Mouse (Mus musculus) embryonic facial prominence, embryonic 11.5 days (tissue): ENCODE measurements around the gene Chd4. TPM values are rescaled to one million over a fixed set of nuclear protein-coding genes. Genes with fewer than 3 reads are reported as not detected.
A peak's percentile ranks its signal among the peaks of the same experiment; 100 is the strongest.

Experiments
- ATAC-seq: fragments of 200-750 bp; cut with Nextera tagmentation; replicated peaks from 2 replicates; pipeline ENCODE4 v1.8.0; 2017; ENCODE audit warnings: low read depth; ENCODE audit not compliant: insufficient number of reproducible peaks, low FRiP score, low TSS enrichment
- DNase-seq: peaks from one replicate; pipeline ENCODE4 v3.0.0-alpha.2; 2015; ENCODE audit warnings: low spot score
- H3K27ac ChIP-seq: fragments of 300-500 bp; sonication (generic); replicated peaks from 2 replicates; pipeline ENCODE4 v1.5.1; 2014; ENCODE audit warnings: mild to moderate bottlenecking, low read depth, low read length, control low read depth
- H3K27me3 ChIP-seq: fragments of 300-500 bp; sonication (generic); 2 replicates; pipeline ENCODE4 v1.6.1; 2014; ENCODE audit warnings: mild to moderate bottlenecking, low read length, moderate library complexity, mixed read lengths; ENCODE audit not compliant: control insufficient read depth, insufficient read depth
- H3K36me3 ChIP-seq: fragments of 300-500 bp; sonication (generic); replicated peaks from 2 replicates; pipeline ENCODE4 v1.6.1; 2014; ENCODE audit warnings: low read depth, mild to moderate bottlenecking, low read length, moderate library complexity, mixed read lengths; ENCODE audit not compliant: control insufficient read depth, insufficient read depth
- H3K4me1 ChIP-seq: fragments of 300-500 bp; sonication (generic); 2 replicates; pipeline ENCODE4 v1.6.1; 2014; ENCODE audit warnings: low read length, mixed read lengths; ENCODE audit not compliant: control insufficient read depth, insufficient read depth
- H3K4me2 ChIP-seq: fragments of 300-500 bp; sonication (generic); 2 replicates; pipeline ENCODE4 v1.6.1; 2014; ENCODE audit warnings: low read depth, mild to moderate bottlenecking, control low read depth, low read length, moderate library complexity
- H3K4me3 ChIP-seq: fragments of 300-500 bp; sonication (generic); 2 replicates; pipeline ENCODE4 v1.5.1; 2014; ENCODE audit warnings: low read depth, low read length, control low read depth
- H3K9ac ChIP-seq: fragments of 300-500 bp; sonication (generic); replicated peaks from 2 replicates; pipeline ENCODE4 v1.6.1; 2014; ENCODE audit warnings: mild to moderate bottlenecking, control low read depth, low read length
- H3K9me3 ChIP-seq: fragments of 300-500 bp; sonication (generic); replicated peaks from 2 replicates; pipeline ENCODE4 v1.6.1; 2016; ENCODE audit warnings: mild to moderate bottlenecking, low read length, inconsistent platforms, mixed read lengths; ENCODE audit not compliant: control insufficient read depth
- WGBS: fragments of 180-500 bp; shearing (Covaris S2); extraction: QIAGEN DNeasy Blood & Tissue Kit; methylation state at CpG from one replicate; pipeline ENCODE4 v1.1.7; 2014; 5-methylcytosine and 5-hydroxymethylcytosine counted together
- polyA plus RNA-seq: library from polyadenylated mRNA; unstranded; fragments of >200 nt; fragmentation: Nextera tagmentation; extraction: Ambion mirVana; gene quantifications from 2 replicates; pipeline ENCODE4 v1.2.1, GENCODE M21; 2014

The Chd4 gene
- polyA plus RNA-seq, 1 experiment from 2014 or later: 93.2 TPM

DNA sequence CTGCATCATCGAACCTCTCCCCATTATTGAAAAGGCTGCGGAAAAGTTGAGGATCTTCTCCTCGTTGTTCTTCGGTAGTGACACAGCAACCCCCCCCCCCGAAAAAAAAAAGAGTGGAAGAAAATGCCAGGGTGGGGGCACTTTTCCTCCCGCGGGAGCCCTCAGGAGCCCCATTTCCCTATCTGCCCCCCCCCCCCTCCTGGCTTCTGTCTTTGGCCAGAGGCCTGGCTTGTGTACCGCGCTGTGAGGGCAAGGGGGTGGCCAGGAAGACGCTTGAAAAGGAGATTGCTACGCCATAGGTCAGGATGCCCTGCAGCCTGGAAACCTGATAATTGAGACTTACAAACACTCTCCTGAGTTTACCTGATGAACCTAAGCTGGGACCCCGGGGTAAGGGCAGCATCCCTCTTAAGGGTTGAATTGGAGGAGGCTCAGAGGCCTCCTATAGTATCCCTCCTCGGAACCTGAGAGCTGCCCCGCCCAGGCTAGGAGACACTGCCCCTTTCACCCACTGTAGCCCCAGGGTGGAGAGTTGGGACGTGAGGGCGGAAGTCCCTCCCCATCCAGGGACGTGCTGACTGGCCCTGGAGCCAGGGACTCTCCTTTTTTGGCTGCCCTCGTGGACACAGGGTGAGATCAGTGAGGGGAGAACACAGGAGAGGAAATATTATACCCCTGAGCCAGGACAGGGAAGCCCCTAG lies 70.4 kb downstream of the Chd4 start, which contains the start of gene Gapdh:
Gene Gapdh, minus strand, starts transcription at position 417 of the 701 bp plus-strand sequence.
- peaks cover 13% of the 10 kb centered on the region for H3K4me1 ChIP-seq
- 0% methylated on average over 18 of the region's 18 CpGs for WGBS
- peak within 1 kb of the TSS; percentile 98 for H3K9ac ChIP-seq
- H3K4me3 ChIP-seq: peak within 1 kb of the TSS; percentile 90
- ATAC-seq: peak; percentile 40
- H3K9me3 ChIP-seq: no peaks in the 10 kb centered on the region
- H3K36me3 ChIP-seq: peaks cover 23% of the 10 kb centered on the region
- peak; percentile 73 for DNase-seq
- peak within 1 kb of the TSS; percentile 87 for H3K27ac ChIP-seq
- peak within 1 kb of the TSS; percentile 83 for H3K4me2 ChIP-seq
- H3K27me3 ChIP-seq: no peaks in the 10 kb centered on the region

GRCm38 (mm10) chr6:125166861-125167650 lies 71.3 kb downstream of the Chd4 start:
- peaks cover 13% of the 10 kb centered on the region for H3K4me1 ChIP-seq

GRCm38 (mm10) chr6:125168086-125168485 lies 72.3 kb downstream of the Chd4 start:
- Histone ChIP-seq H3K4me1 (peaks cover 13% of the 10 kb centered on the region), H3K27ac (no peak overlapping the region), H3K4me3 (no peak overlapping the region), H3K9ac (no peak overlapping the region), H3K36me3 (peaks cover 40% of the 10 kb centered on the region), H3K9me3 (no peaks in the 10 kb centered on the region), H3K27me3 (no peaks in the 10 kb centered on the region), H3K4me2 (no peak overlapping the region)
- no peak for ATAC-seq
- WGBS: 89% methylated on average over 14 of the region's 14 CpGs
- DNase-seq: no peak

More at GRCm38 (mm10) chr6:125166861-125167650, 71.3 kb downstream of the Chd4 start:
- H3K27ac ChIP-seq: peak overlapping the region; percentile 85
- H3K4me2 ChIP-seq: peak overlapping the region; percentile 68
- peak overlapping the region; percentile 90; the same call in 1 of the 2 replicates for H3K4me3 ChIP-seq
- 0 out of 2 replicates have a peak, but pooled peaks have one; percentile 6 for ATAC-seq
- DNase-seq: peak; percentile 36
- no peaks in the 10 kb centered on the region for H3K9me3 ChIP-seq
- peak overlapping the region; percentile 22; the same call in 1 of the 2 replicates for H3K9ac ChIP-seq
- H3K27me3 ChIP-seq: no peaks in the 10 kb centered on the region
- 21% methylated on average over 10 of the region's 10 CpGs for WGBS
- peaks cover 30% of the 10 kb centered on the region for H3K36me3 ChIP-seq

GRCm38 (mm10) chr6:125170194-125170593 lies 74.4 kb downstream of the Chd4 start:
- DNase-seq: no peak
- H3K27ac ChIP-seq: no peak overlapping the region
- no peak overlapping the region for H3K4me2 ChIP-seq
- peaks cover 11% of the 10 kb centered on the region for H3K4me1 ChIP-seq
- peaks cover 55% of the 10 kb centered on the region for H3K36me3 ChIP-seq
- WGBS: 90% methylated on average over 6 of the region's 6 CpGs
- no peak overlapping the region for H3K4me3 ChIP-seq
- ATAC-seq: no peak
- no peaks in the 10 kb centered on the region for H3K27me3 ChIP-seq
- no peak overlapping the region for H3K9ac ChIP-seq
- H3K9me3 ChIP-seq: no peaks in the 10 kb centered on the region

- Histone ChIP-seq H3K4me3 (no peak overlapping the region), H3K9me3 (no peaks in the 10 kb centered on the region), H3K9ac (no peak overlapping the region), H3K27me3 (no peaks in the 10 kb centered on the region), H3K4me2 (no peak overlapping the region), H3K27ac (no peak overlapping the region), H3K36me3 (peaks cover 67% of the 10 kb centered on the region), H3K4me1 (peaks cover 4% of the 10 kb centered on the region; the same call in 1 of the 2 replicates)
- DNase-seq: no peak
- ATAC-seq: no peak
- 85% methylated on average over 2 of the region's 2 CpGs for whole genome bisulfite sequencing
These were observed 76.7 kb downstream of the Chd4 start for GRCm38 (mm10) chr6:125172474-125172873.

DNA sequence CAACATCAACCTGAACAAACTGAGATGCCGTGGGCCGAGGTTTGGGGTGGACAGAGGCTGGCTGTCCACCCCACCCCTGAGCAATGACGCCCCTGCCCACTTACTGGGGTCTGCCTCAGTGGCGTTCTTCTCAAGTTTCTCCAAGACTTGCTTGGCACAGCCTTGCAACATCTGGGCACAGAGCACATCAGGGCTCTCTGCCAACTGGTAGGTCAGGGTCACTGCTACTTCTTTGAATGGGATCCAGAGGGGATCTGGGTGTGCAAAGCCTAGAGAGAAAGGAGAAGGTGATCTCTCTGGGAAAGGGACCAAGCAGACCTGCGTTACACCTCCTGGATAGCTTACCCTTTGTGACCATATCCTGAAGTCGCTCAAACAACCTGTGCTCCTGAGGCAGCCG lies 77.5 kb downstream of the Chd4 start:
- no peak for DNase-seq
- no peaks in the 10 kb centered on the region for H3K9me3 ChIP-seq
- no peak overlapping the region for H3K9ac ChIP-seq
- H3K4me1 ChIP-seq: no peaks in the 10 kb centered on the region
- ATAC-seq: no peak
- WGBS: 97% methylated on average over 7 of the region's 7 CpGs
- H3K4me2 ChIP-seq: no peak overlapping the region
- H3K4me3 ChIP-seq: no peak overlapping the region
- H3K27ac ChIP-seq: no peak overlapping the region
- peaks cover 69% of the 10 kb centered on the region for H3K36me3 ChIP-seq
- no peaks in the 10 kb centered on the region for H3K27me3 ChIP-seq

DNA sequence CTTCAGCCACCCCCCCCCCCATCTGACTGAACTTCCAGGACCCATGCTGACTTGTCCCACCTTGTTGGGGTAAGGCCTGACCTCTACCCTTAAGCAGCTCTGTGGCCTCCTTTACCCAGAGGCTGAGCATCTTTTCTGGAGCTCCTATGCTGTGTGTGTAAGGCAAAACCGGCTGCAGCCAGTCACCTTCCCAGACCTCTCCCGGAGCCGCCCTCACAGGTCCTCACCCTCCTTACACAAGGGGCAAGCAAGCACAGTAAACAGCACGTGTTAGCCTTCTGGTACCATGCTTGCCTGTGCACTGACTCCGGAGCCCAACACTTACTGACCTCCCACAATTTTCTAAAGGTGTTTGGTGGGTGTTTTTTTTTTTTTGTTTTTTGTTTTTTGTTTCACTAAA lies 79.7 kb downstream of the Chd4 start:
- no peak for ATAC-seq
- no peak for DNase-seq
- Histone ChIP-seq H3K27me3 (no peaks in the 10 kb centered on the region), H3K4me1 (no peaks in the 10 kb centered on the region), H3K4me2 (no peak overlapping the region), H3K4me3 (no peak overlapping the region), H3K27ac (no peak overlapping the region), H3K9me3 (no peaks in the 10 kb centered on the region), H3K36me3 (peaks cover 65% of the 10 kb centered on the region), H3K9ac (no peak overlapping the region)
- 91% methylated on average over 5 of the region's 5 CpGs for WGBS

DNA sequence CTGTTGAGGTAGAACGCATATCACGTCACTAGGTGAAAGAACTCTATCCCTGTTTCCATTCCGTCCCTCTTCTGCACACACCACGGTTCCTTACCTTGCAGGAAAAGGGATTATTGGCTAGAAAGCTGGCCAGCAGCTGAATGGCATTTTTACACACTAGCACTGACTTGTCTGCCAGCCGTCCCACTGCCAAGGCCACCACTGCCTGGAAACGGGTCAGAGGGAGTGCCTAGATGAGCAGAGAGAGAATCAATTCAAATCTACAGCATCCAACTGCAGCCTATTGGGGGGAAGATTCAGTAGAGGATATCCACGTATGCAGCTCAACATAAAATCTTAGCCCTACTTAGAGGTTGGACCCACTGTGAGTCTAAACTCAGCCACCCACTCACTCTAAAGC lies 83.8 kb downstream of the Chd4 start:
- DNase-seq (no peak), ATAC-seq (no peak)
- Histone ChIP-seq H3K4me3 (no peak overlapping the region), H3K4me1 (no peaks in the 10 kb centered on the region), H3K9ac (no peak overlapping the region), H3K36me3 (peaks cover 67% of the 10 kb centered on the region), H3K9me3 (no peaks in the 10 kb centered on the region), H3K4me2 (no peak overlapping the region), H3K27me3 (no peaks in the 10 kb centered on the region), H3K27ac (no peak overlapping the region)
- 94% methylated on average over 7 of the region's 7 CpGs for WGBS
